Mouse (Mus musculus): ENCODE measurements around the gene Zic4. TPM values are rescaled to one million over a fixed set of nuclear protein-coding genes. Genes with fewer than 3 reads are reported as not detected.

Gene Zic4
- polyA plus RNA-seq, 1 experiment: 1.3 TPM

DNA sequence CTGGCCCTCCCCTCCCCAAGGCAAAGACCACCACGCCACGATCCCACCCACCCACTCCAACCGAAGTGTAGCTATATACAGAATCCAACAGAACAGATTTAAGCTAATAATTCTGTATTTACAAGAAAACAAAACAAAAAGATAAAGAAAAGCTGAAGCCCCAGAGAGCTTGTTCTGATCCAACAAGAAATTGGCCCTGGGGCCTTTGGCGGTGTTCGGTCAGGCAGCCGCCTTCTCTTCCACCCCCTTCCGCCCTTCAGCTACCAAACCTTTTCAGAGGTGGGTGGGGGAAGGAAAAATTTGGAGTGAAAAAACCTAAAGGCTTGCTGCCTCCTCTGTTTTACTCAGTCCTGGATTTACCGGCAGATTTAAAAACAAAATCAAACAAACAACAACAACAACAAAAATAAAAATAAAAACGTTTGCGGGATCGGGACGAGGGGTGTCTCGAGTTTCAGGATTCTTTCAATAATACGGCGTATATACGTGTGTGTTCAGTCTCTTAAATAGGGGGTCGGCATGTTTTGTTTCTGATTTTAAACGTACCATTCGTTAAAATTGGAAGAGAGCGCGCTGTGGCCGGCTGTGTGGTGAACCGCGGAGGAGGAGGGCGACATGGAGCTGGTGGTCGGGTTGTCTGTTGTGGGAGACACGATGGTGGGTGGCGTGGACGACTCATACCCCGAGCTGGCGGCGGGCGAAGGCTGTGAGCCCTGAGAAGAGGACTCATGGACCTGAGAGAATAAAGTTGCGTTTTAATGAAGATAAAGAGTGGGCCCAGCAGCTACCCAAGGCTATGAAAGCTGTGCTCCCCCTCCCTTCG, 969 bp upstream of the Zic4 start:
- no peak overlapping the region for H3ac ChIP-seq (ENCODE audit: control insufficient read depth, insufficient read length)
- no peaks in the 10 kb centered on the region for H3K27me3 ChIP-seq (ENCODE audit: control insufficient read depth, insufficient read depth, insufficient read length)
- H3K4me2 ChIP-seq (ENCODE audit: low read depth): peak overlapping the region; percentile 70
- no peak for TF ChIP-seq SRF (IDR thresholded peaks at IDR 0.05; ENCODE audit: control insufficient read depth, insufficient read length, low read depth)
- no peak for TF ChIP-seq POLR2A (IDR thresholded peaks at IDR 0.05; ENCODE audit: insufficient read length, low read depth)
- no peak for TF ChIP-seq TCF12 (IDR thresholded peaks at IDR 0.05; ENCODE audit: insufficient read depth, poor library complexity, severe bottlenecking)
- no peak for TF ChIP-seq REST (IDR thresholded peaks at IDR 0.05; ENCODE audit: insufficient read depth, insufficient read length)
- TF ChIP-seq E2F4 (IDR thresholded peaks at IDR 0.05; ENCODE audit: insufficient read depth): no peak
- TF ChIP-seq USF1 (IDR thresholded peaks at IDR 0.05; ENCODE audit: low read depth): no peak
- no peak for TF ChIP-seq CEBPB (IDR thresholded peaks at IDR 0.05; ENCODE audit: insufficient read depth, poor library complexity, severe bottlenecking)
- TF ChIP-seq MAX (IDR thresholded peaks at IDR 0.05; ENCODE audit: low read depth): no peak
- no peak for TF ChIP-seq MYOD1 (IDR thresholded peaks at IDR 0.05; ENCODE audit: control insufficient read depth in 1 of 3, insufficient read length in 2 of 3, low read depth in 2 of 3)
- no peak for TF ChIP-seq POLR2AphosphoS2 (IDR thresholded peaks at IDR 0.05; ENCODE audit: insufficient read length, low read depth)
- TF ChIP-seq MYOG (IDR thresholded peaks at IDR 0.05; ENCODE audit: control insufficient read depth in 1 of 3, insufficient read depth in 1 of 3, insufficient read length in 2 of 3, low read depth in 2 of 3): no peak
- no peak for TF ChIP-seq TCF3 (IDR thresholded peaks at IDR 0.05; ENCODE audit: insufficient read length, low read depth)
- H3K79me2 ChIP-seq (ENCODE audit: control insufficient read depth, insufficient read depth): peaks cover 16% of the 10 kb centered on the region
- peak overlapping the region; percentile 51 for H3K4me3 ChIP-seq
- no peaks in the 10 kb centered on the region for H3K36me3 ChIP-seq (ENCODE audit: control insufficient read depth, insufficient read depth)

DNA sequence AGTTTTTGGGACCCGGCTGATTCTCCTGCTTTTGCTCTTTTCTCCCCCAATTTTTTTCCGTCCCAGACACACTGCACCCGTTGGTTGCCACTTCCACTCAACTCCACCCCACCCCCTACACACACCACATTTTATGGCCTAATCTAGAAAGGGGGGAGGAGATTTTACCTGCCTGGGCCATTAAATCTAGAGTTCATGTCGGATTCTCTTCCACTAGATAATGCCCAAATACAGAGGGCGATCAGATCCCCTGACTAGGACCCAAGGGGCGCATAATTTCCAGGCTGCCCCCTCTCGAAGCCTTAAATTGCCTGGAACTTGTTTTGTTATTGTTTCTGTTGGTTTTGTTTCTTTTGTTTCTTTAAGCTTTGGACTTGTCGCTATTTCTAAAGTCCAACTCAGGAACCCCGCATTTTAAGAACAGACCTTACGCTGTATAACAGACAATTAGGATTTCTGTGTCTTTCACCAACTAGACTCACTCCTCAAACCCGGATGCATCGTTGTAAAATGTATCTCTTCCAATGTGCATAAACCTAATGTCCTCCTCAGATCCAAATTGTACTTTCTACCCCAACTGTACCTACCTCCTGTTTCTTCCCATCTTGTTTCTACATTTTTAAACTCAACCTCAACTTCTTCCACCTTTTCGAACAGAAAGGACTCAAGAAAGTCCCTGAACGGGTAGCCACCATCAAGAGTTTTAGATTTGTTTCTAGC, 958 bp downstream of the Zic4 start:
- Histone ChIP-seq H3K36me3 (ENCODE audit: control insufficient read depth, insufficient read depth) (no peaks in the 10 kb centered on the region), H3K4me2 (ENCODE audit: low read depth) (peak overlapping the region; percentile 70), H3K27me3 (ENCODE audit: control insufficient read depth, insufficient read depth, insufficient read length) (no peaks in the 10 kb centered on the region), H3ac (ENCODE audit: control insufficient read depth, insufficient read length) (peak overlapping the region; percentile 31), H3K79me2 (ENCODE audit: control insufficient read depth, insufficient read depth) (peaks cover 16% of the 10 kb centered on the region), H3K4me3 (peak overlapping the region; percentile 51)
- TF ChIP-seq POLR2AphosphoS2 (IDR thresholded peaks at IDR 0.05; ENCODE audit: insufficient read length, low read depth): no peak
- no peak for TF ChIP-seq TCF12 (IDR thresholded peaks at IDR 0.05; ENCODE audit: insufficient read depth, poor library complexity, severe bottlenecking)
- TF ChIP-seq USF1 (IDR thresholded peaks at IDR 0.05; ENCODE audit: low read depth): no peak
- TF ChIP-seq MAX (IDR thresholded peaks at IDR 0.05; ENCODE audit: low read depth): no peak
- no peak for TF ChIP-seq MYOD1 (IDR thresholded peaks at IDR 0.05; ENCODE audit: control insufficient read depth in 1 of 3, insufficient read length in 2 of 3, low read depth in 2 of 3)
- no peak for TF ChIP-seq SRF (IDR thresholded peaks at IDR 0.05; ENCODE audit: control insufficient read depth, insufficient read length, low read depth)
- no peak for TF ChIP-seq TCF3 (IDR thresholded peaks at IDR 0.05; ENCODE audit: insufficient read length, low read depth)
- no peak for TF ChIP-seq CEBPB (IDR thresholded peaks at IDR 0.05; ENCODE audit: insufficient read depth, poor library complexity, severe bottlenecking)
- no peak for TF ChIP-seq MYOG (IDR thresholded peaks at IDR 0.05; ENCODE audit: control insufficient read depth in 1 of 3, insufficient read depth in 1 of 3, insufficient read length in 2 of 3, low read depth in 2 of 3)
- no peak for TF ChIP-seq E2F4 (IDR thresholded peaks at IDR 0.05; ENCODE audit: insufficient read depth)
- no peak for TF ChIP-seq REST (IDR thresholded peaks at IDR 0.05; ENCODE audit: insufficient read depth, insufficient read length)
- no peak for TF ChIP-seq POLR2A (IDR thresholded peaks at IDR 0.05; ENCODE audit: insufficient read length, low read depth)

DNA sequence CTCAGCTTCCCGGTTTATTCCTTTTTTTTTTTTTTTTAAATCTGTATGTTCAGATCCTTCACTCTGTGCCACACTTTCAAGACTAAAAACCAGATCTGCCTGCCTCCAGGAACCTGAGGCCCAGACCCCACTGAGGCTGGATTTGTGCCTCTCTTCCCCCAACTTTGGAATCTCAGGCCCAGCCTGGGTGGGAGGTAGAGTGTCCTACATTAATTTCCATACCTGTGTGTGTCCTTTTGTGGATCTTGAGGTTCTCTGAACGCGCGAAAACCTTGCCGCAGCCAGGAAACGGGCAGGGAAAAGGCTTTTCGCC, 1.6 kb downstream of the Zic4 start:
- TF ChIP-seq REST (IDR thresholded peaks at IDR 0.05; ENCODE audit: insufficient read depth, insufficient read length) (no peak), MYOG (IDR thresholded peaks at IDR 0.05; ENCODE audit: control insufficient read depth in 1 of 3, insufficient read depth in 1 of 3, insufficient read length in 2 of 3, low read depth in 2 of 3) (no peak), TCF12 (IDR thresholded peaks at IDR 0.05; ENCODE audit: insufficient read depth, poor library complexity, severe bottlenecking) (no peak), SRF (IDR thresholded peaks at IDR 0.05; ENCODE audit: control insufficient read depth, insufficient read length, low read depth) (no peak), CEBPB (IDR thresholded peaks at IDR 0.05; ENCODE audit: insufficient read depth, poor library complexity, severe bottlenecking) (no peak), POLR2AphosphoS2 (IDR thresholded peaks at IDR 0.05; ENCODE audit: insufficient read length, low read depth) (no peak), MYOD1 (IDR thresholded peaks at IDR 0.05; ENCODE audit: control insufficient read depth in 1 of 3, insufficient read length in 2 of 3, low read depth in 2 of 3) (no peak), USF1 (IDR thresholded peaks at IDR 0.05; ENCODE audit: low read depth) (no peak), POLR2A (IDR thresholded peaks at IDR 0.05; ENCODE audit: insufficient read length, low read depth) (no peak), E2F4 (IDR thresholded peaks at IDR 0.05; ENCODE audit: insufficient read depth) (no peak), MAX (IDR thresholded peaks at IDR 0.05; ENCODE audit: low read depth) (no peak), TCF3 (IDR thresholded peaks at IDR 0.05; ENCODE audit: insufficient read length, low read depth) (no peak)
- Histone ChIP-seq H3K27me3 (ENCODE audit: control insufficient read depth, insufficient read depth, insufficient read length) (no peaks in the 10 kb centered on the region), H3K4me2 (ENCODE audit: low read depth) (peak overlapping the region; percentile 70), H3K4me3 (peak overlapping the region; percentile 51), H3K36me3 (ENCODE audit: control insufficient read depth, insufficient read depth) (no peaks in the 10 kb centered on the region), H3K79me2 (ENCODE audit: control insufficient read depth, insufficient read depth) (peaks cover 16% of the 10 kb centered on the region), H3ac (ENCODE audit: control insufficient read depth, insufficient read length) (peak overlapping the region; percentile 93)

DNA sequence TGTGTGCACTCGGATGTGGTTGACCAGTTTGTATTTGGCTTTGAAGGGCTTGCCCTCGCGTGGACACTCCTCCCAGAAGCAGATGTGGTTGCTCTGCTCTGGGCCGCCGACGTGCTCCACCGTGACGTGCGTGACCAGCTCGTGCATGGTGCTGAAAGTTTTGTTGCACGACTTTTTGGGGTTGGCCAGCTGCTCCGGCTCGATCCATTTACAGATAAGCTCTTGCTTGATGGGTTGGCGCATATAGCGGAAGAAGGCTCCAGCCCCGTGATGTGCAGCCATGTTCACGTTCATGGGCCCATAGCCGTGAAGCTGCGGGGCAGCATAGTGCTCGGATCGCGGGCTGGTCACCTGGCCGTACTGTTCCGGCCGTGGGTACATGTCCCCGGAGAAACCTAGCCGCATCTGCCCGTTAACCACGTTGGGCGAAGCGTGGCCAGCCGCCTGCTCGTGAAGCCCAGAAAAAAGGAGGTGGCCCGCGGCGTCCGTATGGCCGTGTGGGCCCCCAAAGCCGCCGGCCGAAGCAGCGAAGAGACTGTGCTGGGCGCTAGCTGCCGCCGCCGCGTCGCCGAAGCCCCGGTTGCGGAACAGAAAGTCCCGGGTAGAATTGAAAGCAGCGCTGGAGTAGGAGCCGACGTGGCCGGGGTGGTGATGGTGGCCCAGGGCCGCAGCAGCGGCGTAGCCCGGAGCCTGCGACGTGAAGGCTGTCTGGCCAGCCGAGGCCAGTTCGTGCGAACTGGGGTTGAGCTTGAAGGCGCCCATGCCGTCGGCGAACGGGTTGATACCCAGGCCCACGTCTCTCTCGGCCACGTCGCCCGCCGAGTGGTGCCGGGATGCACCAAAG, 2.1 kb downstream of the Zic4 start:
- Histone ChIP-seq H3K4me3 (peak overlapping the region; percentile 51), H3K36me3 (ENCODE audit: control insufficient read depth, insufficient read depth) (no peaks in the 10 kb centered on the region), H3ac (ENCODE audit: control insufficient read depth, insufficient read length) (peak overlapping the region; percentile 93), H3K4me2 (ENCODE audit: low read depth) (peak overlapping the region; percentile 70), H3K79me2 (ENCODE audit: control insufficient read depth, insufficient read depth) (peaks cover 16% of the 10 kb centered on the region), H3K27me3 (ENCODE audit: control insufficient read depth, insufficient read depth, insufficient read length) (no peaks in the 10 kb centered on the region)
- TF ChIP-seq CEBPB (IDR thresholded peaks at IDR 0.05; ENCODE audit: insufficient read depth, poor library complexity, severe bottlenecking): no peak
- peak; percentile 57 for TF ChIP-seq POLR2A (IDR thresholded peaks at IDR 0.05; ENCODE audit: insufficient read length, low read depth)

Measured in myocyte (in vitro differentiated cells).